Mouse (Mus musculus): ENCODE data around the gene Disp3.

The Disp3 gene

GRCm38 (mm10) chr4:148220656-148221055 lies 67.1 kb downstream of the Disp3 start:
- DNase-seq (ENCODE audit: low spot score in 2 of 2): no peak

GRCm38 (mm10) chr4:148218238-148218637 lies 69.5 kb downstream of the Disp3 start:
- DNase-seq (ENCODE audit: low spot score in 2 of 2): peak in 1 of 2 experiments; percentile 31

GRCm38 (mm10) chr4:148215264-148215900 lies 72.4 kb downstream of the Disp3 start:
- DNase-seq (ENCODE audit: low spot score in 2 of 2): no peak

DNA sequence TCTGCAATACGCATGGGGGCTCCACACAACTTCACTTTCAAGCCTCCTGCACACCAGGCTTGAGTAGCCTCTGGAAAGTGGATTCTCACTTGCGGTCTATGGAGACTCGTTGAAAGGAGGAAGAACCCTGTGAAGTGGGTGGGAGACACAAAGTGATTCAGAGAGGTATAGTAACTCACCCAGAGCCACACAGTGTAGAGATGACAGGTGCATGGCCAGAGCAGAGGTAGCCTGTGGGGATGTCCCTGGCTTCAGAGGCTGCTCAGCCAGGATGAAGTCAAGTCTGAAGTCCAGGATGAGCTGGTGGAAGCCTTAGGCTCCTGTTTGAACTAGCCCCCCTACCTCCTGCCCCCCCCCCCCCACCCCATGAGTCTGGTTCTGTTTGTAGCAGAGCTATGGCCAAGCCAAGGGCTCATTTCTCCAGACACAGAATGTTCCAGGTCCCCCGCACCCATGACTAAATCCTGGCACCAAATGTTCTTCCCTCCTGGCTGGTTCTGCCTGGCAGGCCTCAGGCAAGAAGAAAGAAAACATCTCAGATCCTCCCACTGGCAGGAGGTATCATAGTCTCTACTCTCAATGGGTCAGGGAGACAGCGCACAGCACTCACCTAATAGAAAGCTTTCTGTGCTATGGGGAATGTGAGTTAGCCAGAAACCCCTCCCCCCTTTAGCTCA lies 73.2 kb downstream of the Disp3 start:
- DNase-seq (ENCODE audit: low spot score in 2 of 2): peak; percentile 71 to 74

GRCm38 (mm10) chr4:148204873-148205232 lies 82.9 kb downstream of the Disp3 start:
- DNase-seq (ENCODE audit: low spot score in 2 of 2): no peak

DNA sequence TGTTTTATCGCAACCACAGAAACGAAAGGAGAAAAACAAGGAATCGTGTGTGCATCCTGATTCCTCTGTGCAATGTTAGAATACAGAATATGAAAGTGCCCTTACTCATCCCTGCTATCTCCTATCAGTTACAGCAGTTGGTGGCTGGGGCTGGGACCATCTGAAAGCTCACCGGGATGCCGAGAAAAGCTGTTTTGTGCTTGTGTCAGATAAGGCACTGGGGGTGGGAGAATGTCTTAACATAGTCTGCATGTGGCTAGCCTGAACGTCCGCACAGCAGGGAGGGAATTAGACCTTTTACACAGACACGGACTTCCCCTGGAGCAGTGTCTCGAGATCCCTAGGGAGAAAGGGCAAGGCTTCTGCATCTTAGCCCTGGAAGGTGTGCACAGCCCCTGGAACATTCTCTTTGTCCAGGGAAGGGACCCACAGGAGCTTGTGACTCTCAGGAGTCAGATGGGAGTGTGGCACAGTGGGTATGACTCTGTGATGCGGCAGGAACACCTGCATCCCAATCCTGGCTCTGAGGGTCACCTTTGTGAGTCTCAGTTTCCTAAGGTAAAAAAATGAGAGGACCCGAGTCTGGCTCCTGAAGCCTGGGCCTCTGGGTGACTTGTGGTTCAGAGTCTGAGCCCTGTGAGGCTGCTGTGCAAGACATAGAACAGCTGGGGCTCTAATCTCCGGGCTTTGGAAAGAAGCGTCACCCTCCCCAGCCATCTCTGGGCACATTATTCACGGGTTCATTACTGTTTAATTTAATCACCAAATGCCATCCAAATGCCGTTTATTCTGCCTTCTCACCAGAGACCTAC lies 83.5 kb downstream of the Disp3 start:
- DNase-seq (ENCODE audit: low spot score in 2 of 2): no peak

- DNase-seq (ENCODE audit: low spot score in 2 of 2): no peak
These were observed 84.2 kb downstream of the Disp3 start for GRCm38 (mm10) chr4:148203557-148203956.

DNA sequence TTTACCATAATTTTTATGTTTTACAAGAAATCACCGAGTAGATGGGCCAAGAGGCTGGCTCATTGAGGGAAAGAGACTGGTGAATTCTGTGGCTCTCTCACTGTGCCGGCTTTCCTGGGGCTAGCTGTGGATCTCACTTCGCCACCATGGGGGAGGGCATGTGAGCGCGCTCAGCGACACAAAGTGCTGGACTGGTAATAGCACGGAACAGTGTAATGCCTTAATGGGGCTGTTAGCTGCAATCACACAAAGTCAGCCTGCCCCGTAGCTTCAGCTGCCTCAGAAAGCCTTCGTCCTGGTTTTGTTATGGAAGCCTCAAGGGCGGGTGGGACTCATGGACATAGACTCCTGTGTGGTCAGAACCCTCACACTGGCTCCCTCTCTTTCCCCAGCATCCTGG lies 89.0 kb downstream of the Disp3 start:
- no peak for DNase-seq (ENCODE audit: low spot score in 2 of 2)

GRCm38 (mm10) chr4:148194400-148194799 lies 93.4 kb downstream of the Disp3 start:
- no peak for DNase-seq (ENCODE audit: low spot score in 2 of 2)

GRCm38 (mm10) chr4:148192707-148193245 lies 95.0 kb downstream of the Disp3 start:
- no peak for DNase-seq (ENCODE audit: low spot score in 2 of 2)
